Mouse (Mus musculus) hindbrain, embryonic 14.5 days (tissue): ENCODE measurements around the gene Taok3. TPM values are rescaled to one million over a fixed set of nuclear protein-coding genes. Genes with fewer than 3 reads are reported as not detected.

Experiments
- ATAC-seq: fragments of 200-750 bp; cut with Nextera tagmentation; 2 replicates; pipeline ENCODE4 v1.8.0; 2017; ENCODE audit warnings: moderate number of reproducible peaks, mild to moderate bottlenecking, moderate TSS enrichment, moderate library complexity; ENCODE audit not compliant: low FRiP score
- DNase-seq: peaks from one replicate; pipeline ENCODE4 v3.0.0-alpha.2; 2015; ENCODE audit warnings: low spot score
- H3K27ac ChIP-seq: fragments of 300-500 bp; sonication (generic); 2 replicates; pipeline ENCODE4 v1.5.1; 2014; ENCODE audit warnings: mild to moderate bottlenecking, moderate library complexity
- H3K27me3 ChIP-seq: fragments of 300-500 bp; sonication (generic); 2 replicates; pipeline ENCODE4 v1.6.1; 2014; ENCODE audit warnings: mild to moderate bottlenecking, low read length, mixed read lengths; ENCODE audit not compliant: control insufficient read depth, insufficient read depth
- H3K36me3 ChIP-seq: fragments of 300-500 bp; sonication (generic); replicated peaks from 2 replicates; pipeline ENCODE4 v1.6.1; 2014; ENCODE audit not compliant: control insufficient read depth, insufficient read depth
- H3K4me1 ChIP-seq: fragments of 300-500 bp; sonication (generic); replicated peaks from 2 replicates; pipeline ENCODE4 v1.6.1; 2014; ENCODE audit warnings: antibody characterized with exemption, low read length, mixed read lengths; ENCODE audit not compliant: control insufficient read depth, insufficient read depth
- H3K4me2 ChIP-seq: fragments of 300-500 bp; sonication (generic); replicated peaks from 2 replicates; pipeline ENCODE4 v1.6.1; 2014; ENCODE audit warnings: mild to moderate bottlenecking, moderate library complexity
- H3K4me3 ChIP-seq: fragments of 300-500 bp; sonication (generic); replicated peaks from 2 replicates; pipeline ENCODE4 v1.5.1; 2014; ENCODE audit warnings: mild to moderate bottlenecking, low read length
- H3K9ac ChIP-seq: fragments of 300-500 bp; sonication (generic); 2 replicates; pipeline ENCODE4 v1.6.1; 2014
- H3K9me3 ChIP-seq: fragments of 300-500 bp; sonication (generic); 2 replicates; pipeline ENCODE4 v1.6.1; 2016; ENCODE audit warnings: low read length; ENCODE audit not compliant: control insufficient read depth
- WGBS: fragments of 180-500 bp; shearing (Covaris S2); extraction: QIAGEN DNeasy Blood & Tissue Kit; methylation state at CpG from one replicate; pipeline ENCODE4 v1.1.7; 2014; 5-methylcytosine and 5-hydroxymethylcytosine counted together
- polyA plus RNA-seq: library from polyadenylated mRNA; unstranded; fragments of >200 nt; fragmentation: Nextera tagmentation; extraction: Ambion mirVana; gene quantifications from 2 replicates; pipeline ENCODE4 v1.2.1, GENCODE M21; 2014

The Taok3 gene
- polyA plus RNA-seq, 1 experiment from 2014 or later = 50.4 TPM

- no peak for ATAC-seq
- 0 out of 2 replicates have a peak, but pooled peaks cover 3% of the 10 kb centered on the region for H3K9me3 ChIP-seq
Measured at GRCm38 (mm10) chr5:117303691-117304579, 184.0 kb downstream of the Taok3 start.

GRCm38 (mm10) chr5:117304947-117305346 is 185.0 kb downstream of the Taok3 start:
- ATAC-seq = no peak
- WGBS = 79% methylated on average over 7 of the region's 7 CpGs

More at GRCm38 (mm10) chr5:117303691-117304579, 184.0 kb downstream of the Taok3 start:
- H3K4me3 ChIP-seq = no peak overlapping the region
- H3K4me1 ChIP-seq = 0 out of 2 replicates have a peak, but pooled peaks cover 4% of the 10 kb centered on the region
- no peak overlapping the region for H3K4me2 ChIP-seq
- WGBS = 36% methylated on average over 18 of the region's 18 CpGs
- no peak overlapping the region for H3K9ac ChIP-seq
- H3K36me3 ChIP-seq = no peaks in the 10 kb centered on the region
- H3K27ac ChIP-seq = no peak overlapping the region
- H3K27me3 ChIP-seq = no peaks in the 10 kb centered on the region
- no peak for DNase-seq

GRCm38 (mm10) chr5:117305754-117306153 is 185.8 kb downstream of the Taok3 start:
- 0 out of 2 replicates have a peak, but pooled peaks cover 4% of the 10 kb centered on the region for H3K4me1 ChIP-seq
- 0 out of 2 replicates have a peak, but pooled peaks cover 3% of the 10 kb centered on the region for H3K9me3 ChIP-seq
- H3K36me3 ChIP-seq = no peaks in the 10 kb centered on the region
- H3K4me2 ChIP-seq = no peak overlapping the region
- no peak overlapping the region for H3K27ac ChIP-seq
- DNase-seq (no peak), ATAC-seq (no peak)
- no peak overlapping the region for H3K4me3 ChIP-seq
- WGBS = 96% methylated on average over 5 of the region's 5 CpGs
- no peak overlapping the region for H3K9ac ChIP-seq
- no peaks in the 10 kb centered on the region for H3K27me3 ChIP-seq

More at GRCm38 (mm10) chr5:117304947-117305346, 185.0 kb downstream of the Taok3 start:
- DNase-seq = peak; percentile 71
- Histone ChIP-seq H3K4me3 (no peak overlapping the region), H3K27ac (no peak overlapping the region), H3K27me3 (no peaks in the 10 kb centered on the region), H3K36me3 (no peaks in the 10 kb centered on the region), H3K4me2 (no peak overlapping the region), H3K9me3 (0 out of 2 replicates have a peak, but pooled peaks cover 3% of the 10 kb centered on the region), H3K9ac (no peak overlapping the region), H3K4me1 (0 out of 2 replicates have a peak, but pooled peaks cover 4% of the 10 kb centered on the region)

- ATAC-seq = no peak
- H3K27me3 ChIP-seq = no peaks in the 10 kb centered on the region
- no peak overlapping the region for H3K4me3 ChIP-seq
- H3K9me3 ChIP-seq = 0 out of 2 replicates have a peak, but pooled peaks cover 3% of the 10 kb centered on the region
- no peak overlapping the region for H3K27ac ChIP-seq
- H3K4me2 ChIP-seq = no peak overlapping the region
- H3K36me3 ChIP-seq = no peaks in the 10 kb centered on the region
- H3K9ac ChIP-seq = no peak overlapping the region
- DNase-seq = no peak
- 0 out of 2 replicates have a peak, but pooled peaks cover 4% of the 10 kb centered on the region for H3K4me1 ChIP-seq
- 88% methylated on average over 2 of the region's 2 CpGs for WGBS
Measured at GRCm38 (mm10) chr5:117306826-117307225, 186.9 kb downstream of the Taok3 start.

- 44% methylated on average over 11 of the region's 11 CpGs for WGBS
- Histone ChIP-seq H3K4me2 (no peak overlapping the region), H3K4me1 (0 out of 2 replicates have a peak, but pooled peaks cover 4% of the 10 kb centered on the region), H3K9ac (no peak overlapping the region), H3K27ac (no peak overlapping the region), H3K36me3 (no peaks in the 10 kb centered on the region), H3K27me3 (no peaks in the 10 kb centered on the region), H3K9me3 (0 out of 2 replicates have a peak, but pooled peaks cover 3% of the 10 kb centered on the region), H3K4me3 (no peak overlapping the region)
- DNase-seq = peak; percentile 55
- no peak for ATAC-seq
Measured at GRCm38 (mm10) chr5:117307699-117308098, 187.8 kb downstream of the Taok3 start.

GRCm38 (mm10) chr5:117313420-117313819 is 193.5 kb downstream of the Taok3 start:
- Histone ChIP-seq H3K9me3 (no peaks in the 10 kb centered on the region), H3K27me3 (0 out of 2 replicates have a peak, but pooled peaks cover 19% of the 10 kb centered on the region), H3K9ac (no peak overlapping the region), H3K4me3 (no peak overlapping the region), H3K27ac (no peak overlapping the region), H3K4me1 (0 out of 2 replicates have a peak, but pooled peaks cover 4% of the 10 kb centered on the region), H3K4me2 (peak overlapping the region; percentile 33), H3K36me3 (no peaks in the 10 kb centered on the region)
- ATAC-seq = no peak
- DNase-seq = no peak
- 31% methylated on average over 14 of the region's 14 CpGs for WGBS

- Histone ChIP-seq H3K27me3 (0 out of 2 replicates have a peak, but pooled peaks cover 19% of the 10 kb centered on the region), H3K9me3 (no peaks in the 10 kb centered on the region), H3K4me3 (no peak overlapping the region), H3K4me2 (peak overlapping the region; percentile 33), H3K4me1 (peaks cover 7% of the 10 kb centered on the region; the same call in 1 of the 2 replicates), H3K9ac (no peak overlapping the region), H3K36me3 (no peaks in the 10 kb centered on the region), H3K27ac (no peak overlapping the region)
- WGBS = 43% methylated on average over 10 of the region's 10 CpGs
- ATAC-seq (no peak), DNase-seq (no peak)
Measured at GRCm38 (mm10) chr5:117313909-117314308, 194.0 kb downstream of the Taok3 start.

- Histone ChIP-seq H3K27ac (no peak overlapping the region), H3K9ac (no peak overlapping the region), H3K4me1 (peaks cover 7% of the 10 kb centered on the region; the same call in 1 of the 2 replicates), H3K4me3 (no peak overlapping the region), H3K36me3 (no peaks in the 10 kb centered on the region), H3K27me3 (peaks cover 28% of the 10 kb centered on the region; the same call in 1 of the 2 replicates), H3K9me3 (no peaks in the 10 kb centered on the region), H3K4me2 (no peak overlapping the region)
- peak; percentile 24 for DNase-seq
- 16% methylated on average over 9 of the region's 9 CpGs for WGBS
- ATAC-seq = no peak
Measured at GRCm38 (mm10) chr5:117314587-117315428, 194.9 kb downstream of the Taok3 start.
